Mouse (Mus musculus): Measurements from ENCODE around the gene Fgfr2. TPM values are rescaled to one million over a fixed set of nuclear protein-coding genes. Genes with fewer than 3 reads are reported as not detected.

The Fgfr2 gene
- polyA plus RNA-seq, 1 experiment from 2014 or later: 169 TPM

DNA sequence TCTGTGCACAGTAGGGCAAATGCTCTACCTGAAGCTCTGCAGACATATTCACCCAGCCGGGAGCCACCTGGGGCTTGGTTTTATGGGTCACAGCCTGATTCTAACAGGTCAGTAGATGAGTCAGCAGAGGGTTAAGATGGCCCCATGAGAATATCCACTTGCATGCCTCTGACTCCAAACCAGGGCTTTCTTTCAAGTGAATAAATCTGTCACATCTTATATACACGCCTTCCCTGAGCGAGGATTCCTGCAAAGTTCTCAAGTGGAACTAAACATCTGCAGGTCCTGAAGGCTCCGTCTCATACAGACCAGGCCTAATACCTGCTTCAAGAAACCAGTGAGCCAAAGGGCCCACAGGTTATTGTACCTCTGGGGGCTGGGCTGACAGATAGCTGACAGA, 2872.2 kb downstream of the Fgfr2 start:
- Histone ChIP-seq H3K9me3 (ENCODE audit: control insufficient read depth, low read depth, low read length) (no peaks in the 10 kb centered on the region), H3K36me3 (ENCODE audit: control insufficient read depth, insufficient read depth, low read length) (peaks cover 18% of the 10 kb centered on the region), H3K27ac (ENCODE audit: low read length) (no peak overlapping the region; the same call in 1 of the 2 replicates), H3K4me3 (ENCODE audit: low read depth, low read length) (no peak overlapping the region), H3K27me3 (ENCODE audit: control insufficient read depth, insufficient read depth, low read length) (no peaks in the 10 kb centered on the region), H3K4me2 (replicated peaks; ENCODE audit: low read depth, low read length) (peak overlapping the region; percentile 2; the same call in 1 of the 2 replicates), H3K4me1 (ENCODE audit: control insufficient read depth, insufficient read depth, low read length) (peaks cover 72% of the 10 kb centered on the region), H3K9ac (replicated peaks; ENCODE audit: low read depth, low read length) (no peak overlapping the region; the same call in 1 of the 2 replicates)
- WGBS: 45% methylated on average over 4 of the region's 4 CpGs
- ATAC-seq (ENCODE audit: insufficient number of reproducible peaks, insufficient read depth, low FRiP score, low read depth): no peak

DNA sequence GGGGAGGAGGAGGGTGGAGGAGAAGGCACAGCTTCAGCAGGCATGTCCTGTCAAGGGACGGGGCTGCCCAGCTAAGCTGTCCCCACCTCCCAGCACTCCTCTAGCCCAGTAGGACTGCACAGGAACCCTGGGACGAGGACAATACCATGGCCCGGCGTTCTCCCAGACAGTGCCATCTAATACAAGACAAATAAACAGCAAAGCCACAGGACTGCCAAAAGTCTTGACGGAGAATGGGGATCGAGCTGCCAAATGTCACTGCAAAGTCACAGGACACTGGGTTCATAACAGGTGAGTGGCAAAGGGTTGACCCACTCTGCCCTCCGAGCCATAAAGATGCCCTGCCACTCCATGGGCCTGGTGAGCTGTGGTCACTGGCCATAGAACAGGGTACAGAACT, 2874.7 kb downstream of the Fgfr2 start:
- H3K4me3 ChIP-seq (ENCODE audit: low read depth, low read length): no peak overlapping the region
- peak overlapping the region; percentile 22; the same call in 1 of the 2 replicates for H3K4me2 ChIP-seq (replicated peaks; ENCODE audit: low read depth, low read length)
- WGBS: 73% methylated on average over 7 of the region's 7 CpGs
- no peaks in the 10 kb centered on the region for H3K9me3 ChIP-seq (ENCODE audit: control insufficient read depth, low read depth, low read length)
- no peak overlapping the region for H3K9ac ChIP-seq (replicated peaks; ENCODE audit: low read depth, low read length)
- H3K36me3 ChIP-seq (ENCODE audit: control insufficient read depth, insufficient read depth, low read length): peaks cover 10% of the 10 kb centered on the region; the same call in 1 of the 2 replicates
- ATAC-seq (ENCODE audit: insufficient number of reproducible peaks, insufficient read depth, low FRiP score, low read depth): no peak
- H3K27ac ChIP-seq (ENCODE audit: low read length): peak overlapping the region; percentile 7; the same call in 1 of the 2 replicates
- H3K27me3 ChIP-seq (ENCODE audit: control insufficient read depth, insufficient read depth, low read length): no peaks in the 10 kb centered on the region
- H3K4me1 ChIP-seq (ENCODE audit: control insufficient read depth, insufficient read depth, low read length): peaks cover 80% of the 10 kb centered on the region

DNA sequence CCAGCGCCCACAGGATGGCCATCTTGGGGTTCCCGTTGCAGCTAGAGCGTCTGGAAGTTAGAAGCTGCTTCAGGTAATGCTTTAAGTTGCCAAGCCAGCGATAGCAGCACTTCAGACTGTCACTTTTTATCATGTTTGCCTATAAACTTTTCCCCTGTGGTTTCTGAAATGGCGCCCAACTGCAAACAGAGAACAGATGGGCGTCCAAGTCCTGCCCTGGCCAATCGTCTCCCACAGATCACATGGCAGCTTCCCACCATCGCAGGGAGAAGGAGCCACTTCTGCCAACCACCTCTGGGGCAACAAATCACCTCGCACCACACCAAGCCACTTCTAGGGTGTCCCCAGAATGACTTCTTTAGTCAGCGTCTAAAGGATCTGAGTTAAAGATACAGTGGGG, 2875.3 kb downstream of the Fgfr2 start:
- 57% methylated on average over 10 of the region's 10 CpGs for WGBS
- H3K9ac ChIP-seq (replicated peaks; ENCODE audit: low read depth, low read length): no peak overlapping the region

DNA sequence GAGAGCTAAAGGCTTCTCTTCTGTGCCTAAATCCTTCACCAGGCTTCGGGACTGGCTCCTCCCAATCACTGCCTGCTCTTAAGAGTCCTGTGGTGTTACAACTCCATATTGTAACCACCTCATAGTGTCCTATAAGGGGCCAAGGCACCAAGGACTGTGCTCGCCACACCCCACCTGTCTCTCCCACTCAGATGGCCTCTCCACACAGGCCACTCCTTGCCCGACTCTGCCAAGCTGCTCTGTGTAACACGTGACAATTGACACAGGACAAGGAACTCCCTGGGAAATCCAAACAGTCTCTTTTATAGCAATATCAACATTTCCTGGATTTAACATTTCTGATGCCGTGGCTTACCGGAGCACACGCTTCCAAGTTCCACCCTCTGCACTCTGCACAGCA, 2876.7 kb downstream of the Fgfr2 start:
- no peaks in the 10 kb centered on the region for H3K27me3 ChIP-seq (ENCODE audit: control insufficient read depth, insufficient read depth, low read length)
- ATAC-seq (ENCODE audit: insufficient number of reproducible peaks, insufficient read depth, low FRiP score, low read depth): peak; percentile 82
- H3K4me1 ChIP-seq (ENCODE audit: control insufficient read depth, insufficient read depth, low read length): peaks cover 62% of the 10 kb centered on the region
- no peak overlapping the region for H3K27ac ChIP-seq (ENCODE audit: low read length)
- H3K4me2 ChIP-seq (replicated peaks; ENCODE audit: low read depth, low read length): no peak overlapping the region
- no peak overlapping the region for H3K9ac ChIP-seq (replicated peaks; ENCODE audit: low read depth, low read length)
- H3K36me3 ChIP-seq (ENCODE audit: control insufficient read depth, insufficient read depth, low read length): 0 out of 2 replicates have a peak, but pooled peaks cover 3% of the 10 kb centered on the region
- no peaks in the 10 kb centered on the region for H3K9me3 ChIP-seq (ENCODE audit: control insufficient read depth, low read depth, low read length)
- WGBS: 34% methylated on average over 7 of the region's 7 CpGs
- no peak overlapping the region for H3K4me3 ChIP-seq (ENCODE audit: low read depth, low read length)

More for the DNA sequence above, 2875.3 kb downstream of the Fgfr2 start:
- ATAC-seq (ENCODE audit: insufficient number of reproducible peaks, insufficient read depth, low FRiP score, low read depth): no peak
- Histone ChIP-seq H3K4me3 (ENCODE audit: low read depth, low read length) (no peak overlapping the region), H3K36me3 (ENCODE audit: control insufficient read depth, insufficient read depth, low read length) (peaks cover 8% of the 10 kb centered on the region; the same call in 1 of the 2 replicates), H3K4me2 (replicated peaks; ENCODE audit: low read depth, low read length) (peak overlapping the region; percentile 22; the same call in 1 of the 2 replicates), H3K27ac (ENCODE audit: low read length) (peak overlapping the region; percentile 7; the same call in 1 of the 2 replicates), H3K9me3 (ENCODE audit: control insufficient read depth, low read depth, low read length) (no peaks in the 10 kb centered on the region), H3K4me1 (ENCODE audit: control insufficient read depth, insufficient read depth, low read length) (peaks cover 76% of the 10 kb centered on the region), H3K27me3 (ENCODE audit: control insufficient read depth, insufficient read depth, low read length) (no peaks in the 10 kb centered on the region)

DNA sequence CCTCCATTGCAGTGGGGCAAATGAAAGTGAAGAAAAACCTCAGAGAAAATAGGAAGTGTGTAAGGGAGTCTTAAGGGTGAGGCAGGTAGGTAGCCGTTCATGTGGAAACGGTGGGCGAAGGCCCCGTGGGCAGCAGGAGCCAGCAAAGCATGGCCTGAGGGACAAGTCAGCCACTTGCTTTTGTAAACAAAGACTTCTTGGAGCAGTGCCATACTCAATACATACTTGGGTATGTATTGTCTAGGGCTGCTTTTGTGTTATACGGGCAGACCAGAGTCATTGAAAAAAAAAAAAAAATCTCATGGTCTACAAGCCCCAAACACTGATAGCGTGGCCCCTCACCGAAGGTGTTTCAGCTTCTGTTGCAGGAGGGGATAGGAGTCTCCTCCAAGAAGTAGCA, 2878.6 kb downstream of the Fgfr2 start:
- no peak overlapping the region for H3K9ac ChIP-seq (replicated peaks; ENCODE audit: low read depth, low read length)
- H3K4me2 ChIP-seq (replicated peaks; ENCODE audit: low read depth, low read length): no peak overlapping the region
- 62% methylated on average over 7 of the region's 7 CpGs for WGBS
- H3K27me3 ChIP-seq (ENCODE audit: control insufficient read depth, insufficient read depth, low read length): no peaks in the 10 kb centered on the region
- H3K4me3 ChIP-seq (ENCODE audit: low read depth, low read length): no peak overlapping the region
- no peak overlapping the region for H3K27ac ChIP-seq (ENCODE audit: low read length)
- no peak for ATAC-seq (ENCODE audit: insufficient number of reproducible peaks, insufficient read depth, low FRiP score, low read depth)
- peaks cover 9% of the 10 kb centered on the region; the same call in 1 of the 2 replicates for H3K36me3 ChIP-seq (ENCODE audit: control insufficient read depth, insufficient read depth, low read length)
- H3K9me3 ChIP-seq (ENCODE audit: control insufficient read depth, low read depth, low read length): no peaks in the 10 kb centered on the region
- H3K4me1 ChIP-seq (ENCODE audit: control insufficient read depth, insufficient read depth, low read length): peaks cover 46% of the 10 kb centered on the region

DNA sequence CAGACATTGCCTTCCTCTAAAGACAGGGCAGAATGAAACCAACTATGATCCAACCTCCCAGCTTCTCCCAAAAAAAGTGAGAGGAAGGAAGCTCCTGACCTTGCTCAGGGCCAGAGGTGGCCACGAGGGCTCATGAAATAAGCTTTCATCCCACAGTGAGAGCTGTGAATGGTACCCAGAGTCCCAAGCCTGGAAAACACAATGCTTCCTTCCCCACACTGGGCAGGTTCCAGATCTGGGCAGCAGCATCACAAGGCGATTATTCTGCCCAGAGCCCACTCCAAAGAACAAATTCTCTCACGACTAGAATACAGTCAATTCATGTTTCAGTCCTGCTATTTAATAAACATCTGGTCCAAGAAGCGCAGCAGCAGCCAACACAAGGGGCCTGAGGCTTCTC, 2879.3 kb downstream of the Fgfr2 start:
- no peaks in the 10 kb centered on the region for H3K27me3 ChIP-seq (ENCODE audit: control insufficient read depth, insufficient read depth, low read length)
- peaks cover 10% of the 10 kb centered on the region; the same call in 1 of the 2 replicates for H3K36me3 ChIP-seq (ENCODE audit: control insufficient read depth, insufficient read depth, low read length)
- no peak overlapping the region for H3K27ac ChIP-seq (ENCODE audit: low read length)
- ATAC-seq (ENCODE audit: insufficient number of reproducible peaks, insufficient read depth, low FRiP score, low read depth): no peak
- no peak overlapping the region for H3K4me3 ChIP-seq (ENCODE audit: low read depth, low read length)
- H3K9me3 ChIP-seq (ENCODE audit: control insufficient read depth, low read depth, low read length): no peaks in the 10 kb centered on the region
- 62% methylated on average over 4 of the region's 4 CpGs for WGBS
- no peak overlapping the region for H3K4me2 ChIP-seq (replicated peaks; ENCODE audit: low read depth, low read length)
- H3K4me1 ChIP-seq (ENCODE audit: control insufficient read depth, insufficient read depth, low read length): peaks cover 46% of the 10 kb centered on the region
- H3K9ac ChIP-seq (replicated peaks; ENCODE audit: low read depth, low read length): no peak overlapping the region

DNA sequence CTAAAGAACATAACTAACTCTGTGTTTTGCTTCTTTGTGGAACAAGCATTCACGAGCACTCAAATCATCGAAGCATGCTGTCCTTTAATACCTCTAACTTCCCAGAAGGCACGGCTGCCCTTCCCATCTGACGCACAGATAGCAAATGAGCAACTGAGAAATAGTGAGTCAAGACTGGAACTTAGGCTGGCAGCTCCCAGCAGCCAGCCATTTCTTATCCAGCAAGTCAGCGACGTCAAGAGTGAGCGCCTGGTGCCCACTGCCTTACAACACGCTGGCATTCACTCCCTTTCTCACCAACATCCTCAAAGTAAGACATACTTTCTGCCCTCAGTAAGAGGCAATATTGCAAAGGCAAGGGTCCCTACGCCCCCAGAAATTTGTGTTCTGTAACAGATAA, 2883.0 kb downstream of the Fgfr2 start:
- H3K4me1 ChIP-seq (ENCODE audit: control insufficient read depth, insufficient read depth, low read length): peaks cover 20% of the 10 kb centered on the region
- ATAC-seq (ENCODE audit: insufficient number of reproducible peaks, insufficient read depth, low FRiP score, low read depth): no peak

DNA sequence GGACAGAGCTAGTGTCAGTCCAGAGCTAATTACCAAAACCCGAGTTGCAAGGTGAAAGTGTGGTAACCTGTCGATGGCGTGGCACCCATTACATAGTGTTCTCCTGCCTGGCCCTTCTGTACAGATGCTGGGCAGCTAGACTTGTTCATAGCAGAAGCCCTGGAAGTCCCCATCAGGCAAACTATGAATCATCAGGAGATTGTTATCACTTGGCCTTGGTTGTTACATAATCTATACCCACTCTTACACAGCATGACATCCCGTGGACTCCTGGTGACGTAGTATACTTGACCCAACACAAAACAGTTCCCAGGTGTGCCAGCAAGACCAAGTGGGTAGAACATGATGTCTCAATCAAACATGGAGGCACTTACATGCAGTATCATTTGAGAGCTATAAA, 2885.9 kb downstream of the Fgfr2 start:
- Histone ChIP-seq H3K27me3 (ENCODE audit: control insufficient read depth, insufficient read depth, low read length) (no peaks in the 10 kb centered on the region), H3K4me3 (ENCODE audit: low read depth, low read length) (no peak overlapping the region), H3K36me3 (ENCODE audit: control insufficient read depth, insufficient read depth, low read length) (peaks cover 13% of the 10 kb centered on the region), H3K4me1 (ENCODE audit: control insufficient read depth, insufficient read depth, low read length) (peaks cover 20% of the 10 kb centered on the region), H3K4me2 (replicated peaks; ENCODE audit: low read depth, low read length) (no peak overlapping the region), H3K9ac (replicated peaks; ENCODE audit: low read depth, low read length) (no peak overlapping the region), H3K9me3 (ENCODE audit: control insufficient read depth, low read depth, low read length) (no peaks in the 10 kb centered on the region), H3K27ac (ENCODE audit: low read length) (no peak overlapping the region)
- no peak for ATAC-seq (ENCODE audit: insufficient number of reproducible peaks, insufficient read depth, low FRiP score, low read depth)
- WGBS: 73% methylated on average over 5 of the region's 5 CpGs

More for the DNA sequence above, 2883.0 kb downstream of the Fgfr2 start:
- no peak overlapping the region for H3K27ac ChIP-seq (ENCODE audit: low read length)
- H3K27me3 ChIP-seq (ENCODE audit: control insufficient read depth, insufficient read depth, low read length): no peaks in the 10 kb centered on the region
- no peak overlapping the region for H3K9ac ChIP-seq (replicated peaks; ENCODE audit: low read depth, low read length)
- H3K4me2 ChIP-seq (replicated peaks; ENCODE audit: low read depth, low read length): no peak overlapping the region
- H3K9me3 ChIP-seq (ENCODE audit: control insufficient read depth, low read depth, low read length): no peaks in the 10 kb centered on the region
- H3K4me3 ChIP-seq (ENCODE audit: low read depth, low read length): no peak overlapping the region
- H3K36me3 ChIP-seq (ENCODE audit: control insufficient read depth, insufficient read depth, low read length): peaks cover 10% of the 10 kb centered on the region; the same call in 1 of the 2 replicates
- WGBS: 83% methylated on average over 9 of the region's 9 CpGs

DNA sequence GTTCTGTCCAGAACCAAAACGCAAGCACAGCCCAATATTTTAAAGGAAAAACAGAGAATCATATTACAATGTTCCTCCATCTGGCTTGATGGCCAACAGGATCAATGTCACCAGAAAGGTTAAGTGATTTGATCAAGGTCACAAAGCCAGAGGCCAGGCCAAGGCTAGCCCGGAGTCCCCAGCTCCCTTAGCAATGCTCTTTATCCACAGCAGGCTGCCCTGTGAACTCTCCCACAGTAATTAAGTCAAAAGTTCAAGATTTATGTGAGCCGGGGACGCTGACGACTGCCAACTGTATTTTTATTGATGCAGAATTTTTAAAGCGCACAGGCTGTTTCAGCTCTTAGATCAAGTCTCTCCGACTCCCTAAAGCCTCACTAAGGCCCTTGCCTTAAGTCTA, 2889.4 kb downstream of the Fgfr2 start:
- Histone ChIP-seq H3K36me3 (ENCODE audit: control insufficient read depth, insufficient read depth, low read length) (peaks cover 3% of the 10 kb centered on the region), H3K4me2 (replicated peaks; ENCODE audit: low read depth, low read length) (no peak overlapping the region), H3K27ac (ENCODE audit: low read length) (no peak overlapping the region; the same call in 1 of the 2 replicates), H3K4me1 (ENCODE audit: control insufficient read depth, insufficient read depth, low read length) (peaks cover 27% of the 10 kb centered on the region), H3K4me3 (ENCODE audit: low read depth, low read length) (no peak overlapping the region), H3K9ac (replicated peaks; ENCODE audit: low read depth, low read length) (no peak overlapping the region), H3K9me3 (ENCODE audit: control insufficient read depth, low read depth, low read length) (no peaks in the 10 kb centered on the region), H3K27me3 (ENCODE audit: control insufficient read depth, insufficient read depth, low read length) (no peaks in the 10 kb centered on the region)
- no peak for ATAC-seq (ENCODE audit: insufficient number of reproducible peaks, insufficient read depth, low FRiP score, low read depth)
- WGBS: 34% methylated on average over 7 of the region's 7 CpGs

All from stomach, embryonic 14.5 days (tissue).